Mouse (Mus musculus) bone marrow macrophage, adult 2 months (primary cell): ENCODE measurements at regions not wholly inside any gene's neighbourhood (a gene's known extent, or its start where the extent isn't known, plus 50 kb on each side); places are given as distances from the start of the nearest gene placed in this dataset.
"Not testable (repeated sequence)": the region's sequence is repeated elsewhere in the genome, so short reads cannot be mapped to it uniquely, and the experiment has no call there.

ENCODE experiments used
- H3K27ac ChIP-seq: 2 replicates; pipeline ENCODE4 v1.5.1; 2012; ENCODE audit warnings: low read depth, low read length; ENCODE audit not compliant: insufficient read depth
- H3K4me1 ChIP-seq: 2 replicates; pipeline ENCODE4 v1.6.1; 2012; ENCODE audit warnings: low read length; ENCODE audit not compliant: control insufficient read depth, insufficient read depth
- H3K4me3 ChIP-seq: 2 replicates; pipeline ENCODE4 v1.5.1; 2012; ENCODE audit warnings: mild to moderate bottlenecking, low read length, moderate library complexity; ENCODE audit not compliant: insufficient read depth
- CTCF ChIP-seq: IDR thresholded peaks from 2 replicates; pipeline ENCODE4 v1.5.1; 2012; ENCODE audit warnings: low read depth, mild to moderate bottlenecking, low read length, moderate library complexity

DNA sequence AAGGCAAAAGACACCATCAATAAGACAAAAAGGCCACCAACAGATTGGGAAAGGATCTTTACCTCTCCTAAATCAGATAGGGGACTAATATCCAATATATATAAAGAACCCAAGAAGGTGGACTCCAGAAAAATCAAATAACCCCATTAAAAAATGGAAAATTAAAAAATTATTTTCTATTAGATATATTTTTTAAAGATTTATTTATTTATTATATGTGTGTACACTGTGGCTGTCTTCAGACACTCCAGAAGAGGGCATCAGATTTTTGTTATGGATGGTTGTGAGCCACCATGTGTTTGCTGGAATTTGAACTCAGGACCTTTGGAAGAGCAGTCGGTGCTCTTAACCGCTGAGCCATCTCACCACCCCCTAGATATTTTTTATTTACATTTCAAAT is 199.2 kb downstream of the Gm31371 start:
- H3K4me3 ChIP-seq, H3K4me1 ChIP-seq, H3K27ac ChIP-seq: not testable (repeated sequence)

DNA sequence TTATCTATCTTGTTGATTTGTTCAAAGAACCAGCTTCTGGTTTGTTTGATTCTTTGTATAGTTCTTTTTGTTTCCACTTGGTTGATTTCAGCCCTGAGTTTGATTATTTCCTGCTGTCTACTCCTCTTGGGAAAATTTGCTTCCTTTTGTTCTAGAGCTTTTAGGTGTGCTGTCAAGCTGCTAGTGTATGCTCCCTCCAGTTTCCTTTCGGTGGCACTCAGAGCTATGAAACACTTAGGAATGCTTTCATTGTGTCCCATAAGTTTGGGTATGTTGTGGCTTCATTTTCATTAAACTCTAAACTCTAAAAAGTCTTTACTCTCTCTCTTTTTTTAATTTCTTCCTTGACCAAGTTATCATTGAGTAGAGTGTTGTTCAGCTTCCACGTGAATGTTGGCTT is 204.0 kb downstream of the Gm31371 start:
- not testable (repeated sequence) for H3K4me1 ChIP-seq, H3K4me3 ChIP-seq, H3K27ac ChIP-seq

- not testable (repeated sequence) for H3K4me1 ChIP-seq, H3K27ac ChIP-seq, H3K4me3 ChIP-seq
Measured at GRCm38 (mm10) chr8:20116785-20117184, 213.6 kb downstream of the Gm31371 start.

DNA sequence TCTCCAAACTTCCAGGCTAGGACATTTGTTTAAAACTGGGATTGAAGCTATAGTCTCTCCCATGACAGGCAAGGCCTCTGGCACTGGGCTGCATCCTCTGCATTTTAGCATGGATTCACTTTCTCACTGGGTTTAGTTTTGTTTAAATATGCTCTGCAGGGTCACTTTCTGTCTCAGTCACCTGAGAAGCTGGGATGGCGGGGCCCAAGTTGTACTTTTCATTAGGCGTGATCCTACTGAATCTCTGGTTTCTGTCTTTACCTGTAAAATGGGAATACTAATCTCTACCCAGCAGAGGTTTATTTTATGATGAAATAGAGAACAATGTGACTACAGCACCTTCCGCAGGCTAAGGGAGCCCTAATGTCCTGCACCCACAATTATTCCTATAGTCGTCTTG is 216.4 kb downstream of the Gm31371 start:
- not testable (repeated sequence) for H3K4me1 ChIP-seq, H3K27ac ChIP-seq, H3K4me3 ChIP-seq

- not testable (repeated sequence) for H3K4me1 ChIP-seq, H3K27ac ChIP-seq, H3K4me3 ChIP-seq
Measured at GRCm38 (mm10) chr8:20120186-20120585, 217.0 kb downstream of the Gm31371 start.

DNA sequence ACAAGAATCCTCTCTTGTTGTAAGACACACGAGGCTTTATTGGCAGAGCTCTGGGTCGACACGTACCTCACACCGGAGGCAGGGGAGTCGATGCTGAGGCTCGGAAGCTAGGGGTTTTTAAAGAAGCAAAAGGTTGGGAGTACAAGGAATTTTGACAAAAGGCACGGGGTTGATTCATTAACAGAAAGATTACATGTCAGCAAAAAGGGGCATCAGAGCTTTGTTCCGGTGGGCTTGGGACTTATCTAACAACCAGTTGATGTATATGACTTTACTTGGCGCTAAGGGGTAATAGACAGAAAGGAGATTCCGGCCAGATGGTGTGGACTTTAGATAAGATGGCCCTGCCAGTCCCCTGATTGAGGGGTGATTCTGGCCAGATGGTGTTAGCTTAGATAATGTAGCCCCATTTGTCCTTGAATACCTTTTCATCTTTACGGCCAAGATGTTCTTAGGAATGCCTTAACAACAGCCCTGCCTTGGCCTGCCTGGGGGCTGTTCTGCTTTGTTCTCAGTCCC is 218.3 kb downstream of the Gm31371 start:
- not testable (repeated sequence) for H3K4me1 ChIP-seq, H3K27ac ChIP-seq, H3K4me3 ChIP-seq

DNA sequence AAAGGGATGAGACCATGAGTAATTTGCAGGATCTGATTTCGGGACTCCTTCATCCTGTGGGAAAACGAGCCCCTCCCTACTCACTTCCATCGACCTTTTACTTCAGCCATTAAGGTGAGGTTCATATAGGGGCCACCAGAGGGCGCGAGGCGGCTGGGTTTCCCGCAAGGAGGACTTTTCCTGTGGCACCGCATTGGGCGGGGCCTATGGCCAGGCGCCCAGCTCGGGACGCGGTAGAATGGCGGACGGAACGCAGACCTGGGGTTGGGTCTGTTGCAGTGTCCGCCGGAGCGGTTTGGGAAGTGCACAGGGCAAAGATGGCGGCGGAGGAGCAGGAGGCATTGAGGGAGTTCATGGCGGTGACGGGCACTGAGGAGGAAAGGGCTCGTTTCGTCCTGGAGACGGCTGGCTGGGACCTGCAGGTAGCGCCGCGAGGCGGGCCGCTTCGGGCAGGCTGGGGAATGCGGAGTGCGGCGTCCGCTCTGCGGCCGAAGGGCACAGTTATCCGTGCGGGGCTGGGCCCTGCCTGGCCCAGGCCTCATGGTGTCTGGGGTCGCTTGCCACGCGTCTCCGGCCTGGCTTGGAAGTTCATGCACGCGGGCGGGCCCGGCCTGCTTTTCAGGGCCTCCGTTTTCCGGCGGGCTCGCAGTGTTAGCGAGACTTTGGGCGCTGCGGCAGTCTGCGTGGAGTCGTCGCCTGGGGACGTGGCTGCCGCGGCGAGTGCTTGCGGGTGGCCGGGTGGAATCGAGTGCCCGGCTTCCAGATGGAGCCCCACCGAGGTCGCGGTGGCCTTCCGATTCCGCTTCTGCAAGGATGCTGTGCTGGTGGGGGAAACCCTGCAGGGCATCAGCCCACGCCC is 219.1 kb downstream of the Gm31371 start:
- peak; percentile 31 for TF ChIP-seq CTCF
- peak overlapping the region; percentile 64 for H3K4me3 ChIP-seq
- H3K27ac ChIP-seq, H3K4me1 ChIP-seq: not testable (repeated sequence)

GRCm38 (mm10) chr8:20123545-20123944 is 220.4 kb downstream of the Gm31371 start:
- H3K4me3 ChIP-seq, H3K4me1 ChIP-seq, H3K27ac ChIP-seq: not testable (repeated sequence)

GRCm38 (mm10) chr8:20135626-20136025 is 227.4 kb downstream of the Gm15319 start:
- H3K4me3 ChIP-seq, H3K27ac ChIP-seq, H3K4me1 ChIP-seq: not testable (repeated sequence)

GRCm38 (mm10) chr8:20145436-20145835 is 217.6 kb downstream of the Gm15319 start:
- H3K4me1 ChIP-seq, H3K4me3 ChIP-seq, H3K27ac ChIP-seq: not testable (repeated sequence)

GRCm38 (mm10) chr8:20151317-20152047 is 211.5 kb downstream of the Gm15319 start:
- H3K4me1 ChIP-seq, H3K27ac ChIP-seq, H3K4me3 ChIP-seq: not testable (repeated sequence)

DNA sequence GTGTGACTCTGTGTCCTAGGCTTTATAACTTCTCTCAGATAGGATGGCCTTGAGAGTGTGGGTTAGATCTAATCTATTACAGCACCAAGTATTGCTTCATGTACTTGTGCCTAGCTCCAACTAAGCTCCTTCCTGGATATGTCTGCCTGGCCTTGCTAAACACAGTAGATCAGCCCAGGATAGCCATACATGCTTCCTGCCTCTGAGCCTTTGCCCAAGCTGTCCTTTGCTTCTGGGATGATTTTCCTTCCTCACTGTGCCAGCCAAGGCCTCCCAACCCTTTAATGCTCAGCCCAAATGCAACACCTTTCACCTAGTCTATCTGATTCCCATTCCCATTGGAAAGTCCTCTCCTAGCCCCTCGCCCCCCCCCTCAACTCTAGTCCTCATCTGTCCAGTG is 208.9 kb downstream of the Gm15319 start:
- not testable (repeated sequence) for H3K4me1 ChIP-seq, H3K4me3 ChIP-seq, H3K27ac ChIP-seq
